ENCODE assay signal across 8 mouse cellular contexts in the genomic region with DNA sequence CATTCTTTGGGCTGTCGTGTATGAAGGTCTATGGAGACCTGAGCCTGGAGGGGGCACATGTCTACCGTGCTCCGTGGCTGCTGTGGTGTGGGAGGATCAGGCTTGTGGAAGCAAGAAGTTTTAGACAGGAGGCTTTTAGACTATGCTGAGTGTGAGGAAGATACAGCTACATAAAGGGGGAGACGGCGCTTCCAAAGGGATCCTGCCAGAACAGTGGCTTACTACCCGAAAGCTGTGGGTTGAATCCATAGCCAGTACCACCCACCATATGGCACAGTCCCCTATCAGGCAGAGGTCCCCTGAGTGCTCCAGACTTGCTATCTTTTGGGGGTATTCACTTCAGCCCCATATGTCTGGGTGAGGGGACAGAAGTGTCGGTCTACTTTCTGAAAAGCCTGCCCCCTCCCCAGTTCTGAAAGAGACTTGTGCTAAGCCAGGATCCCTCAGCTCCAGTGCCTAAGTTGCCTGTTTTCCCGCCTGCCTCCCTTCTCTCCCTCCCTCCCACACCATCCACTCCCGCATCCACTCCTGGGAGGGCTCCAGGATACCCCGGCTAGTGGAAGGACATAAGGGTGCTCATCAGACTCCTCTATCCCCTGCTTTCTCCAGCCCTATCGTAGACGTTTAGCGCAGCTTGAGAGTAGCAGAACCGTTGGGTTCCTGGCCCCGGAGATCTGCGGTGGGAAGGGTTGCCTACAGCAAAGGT. TPM values are rescaled to one million over a fixed set of nuclear protein-coding genes. Genes with fewer than 3 reads are reported as not detected.
DNase-seq lines count a peak whose midpoint lies in the region; ATAC-seq lines count a peak whose summit lies in the region.

No protein-coding gene starts in this region.

- peaks cover 43% of the 10 kb centered on the region for H3K27me3 ChIP-seq in lung, embryonic 16.5 days (ENCODE audit: control insufficient read depth, insufficient read depth, low read depth, low read length)
- H3K27me3 ChIP-seq in stomach, embryonic 14.5 days (ENCODE audit: control insufficient read depth, insufficient read depth, low read length): peaks cover 38% of the 10 kb centered on the region

- peaks cover 14% of the 10 kb centered on the region for H3K4me1 ChIP-seq in lung, embryonic 16.5 days (replicated peaks; ENCODE audit: control insufficient read depth, insufficient read depth, low read length)
- H3K4me1 ChIP-seq in stomach, embryonic 14.5 days (ENCODE audit: control insufficient read depth, insufficient read depth, low read length): peaks cover 2% of the 10 kb centered on the region

- H3K4me3 ChIP-seq in lung, embryonic 16.5 days (ENCODE audit: low read length): peak overlapping the region; percentile 59
- peak overlapping the region; percentile 51 for H3K4me3 ChIP-seq in stomach, embryonic 14.5 days (ENCODE audit: low read depth, low read length)

- H3K9me3 ChIP-seq in lung, embryonic 16.5 days (ENCODE audit: control insufficient read depth, low read length): no peaks in the 10 kb centered on the region
- no peaks in the 10 kb centered on the region for H3K9me3 ChIP-seq in stomach, embryonic 14.5 days (ENCODE audit: control insufficient read depth, low read depth, low read length)

- peak overlapping the region; percentile 57 for H3K9ac ChIP-seq in lung, embryonic 16.5 days (ENCODE audit: low read length)
- no peak overlapping the region; the same call in 1 of the 2 replicates for H3K9ac ChIP-seq in stomach, embryonic 14.5 days (replicated peaks; ENCODE audit: low read depth, low read length)

- H3K36me3 ChIP-seq in lung, embryonic 16.5 days (ENCODE audit: control insufficient read depth, insufficient read depth, low read length): no peaks in the 10 kb centered on the region
- H3K36me3 ChIP-seq in stomach, embryonic 14.5 days (ENCODE audit: control insufficient read depth, insufficient read depth, low read length): no peaks in the 10 kb centered on the region

- ATAC-seq in lung, embryonic 16.5 days (ENCODE audit: low read depth): peak; percentile 12; the same call in 1 of the 2 replicates
- ATAC-seq in stomach, embryonic 14.5 days (ENCODE audit: insufficient number of reproducible peaks, insufficient read depth, low FRiP score, low read depth): no peak
- ATAC-seq in megakaryocyte-erythroid progenitor cell, adult 5-6 weeks (replicated peaks; ENCODE audit: low FRiP score, low TSS enrichment, poor library complexity, severe bottlenecking): no peak

- peak; percentile 30 for DNase-seq in adrenal gland, postnatal 14 days
- DNase-seq in adrenal gland, postnatal 4 days (ENCODE audit: low spot score in 2 of 2): no peak
- DNase-seq in lung, postnatal 10 days: no peak
- DNase-seq in left cerebral cortex, postnatal 4 days: peak; percentile 31
- DNase-seq in spleen, postnatal 4 days (ENCODE audit: low spot score in 2 of 2): no peak

- WGBS in lung, embryonic 16.5 days: 21% methylated on average over 16 of the region's 16 CpGs
- 21% methylated on average over 16 of the region's 16 CpGs for WGBS in stomach, embryonic 14.5 days

- intact Hi-C loops in left cerebral cortex, postnatal 4 days (cut with DNase I): loop anchor here (10.0 kb wide), 4 partner anchors 246 to 406 kb away; no protein-coding TSS in a partner anchor

- H3K27ac ChIP-seq in lung, embryonic 16.5 days (ENCODE audit: low read length): no peak overlapping the region
- H3K27ac ChIP-seq in stomach, embryonic 14.5 days (ENCODE audit: low read length): no peak overlapping the region

- peak overlapping the region; percentile 91 for H3K4me2 ChIP-seq in lung, embryonic 16.5 days (ENCODE audit: low read depth, low read length)
- H3K4me2 ChIP-seq in stomach, embryonic 14.5 days (replicated peaks; ENCODE audit: low read depth, low read length): peak overlapping the region; percentile 99

RNA-seq across cellular contexts. Expression of a gene that starts 1.1 kb away (rescaled TPM):
- total RNA-seq in adrenal gland, postnatal 14 days (2021): 12.1 and 16.9 TPM in 2 replicates
- 10 to 100 TPM; 13.2 to 13.9 TPM for total RNA-seq in adrenal gland, postnatal 4 days (2021)
- 2.5 and 2.6 TPM in 2 replicates for polyA plus RNA-seq in lung, embryonic 16.5 days (2015; fragmentation: Nextera tagmentation; extraction: Ambion mirVana)
- 10 to 100 TPM; 16.4 to 19.2 TPM for total RNA-seq in left cerebral cortex, postnatal 4 days (2021)
- 0.65 and 0.77 TPM in 2 replicates for polyA plus RNA-seq in stomach, embryonic 14.5 days (2014; fragmentation: Nextera tagmentation; extraction: Ambion mirVana)
- not detected in 2 replicates for total RNA-seq in megakaryocyte-erythroid progenitor cell, adult 5-6 weeks (2014; fragmentation: Nextera tagmentation)
- not detected in 2 replicates for total RNA-seq in megakaryocyte-erythroid progenitor cell, adult 5-6 weeks (2017)

Comparison
In these comparisons a context has a peak if more than half of its experiments do, and no peak if none do; other contexts are left out.
1. DNase-seq: peak in adrenal gland, postnatal 14 days (single experiment) and left cerebral cortex, postnatal 4 days (single experiment); none in adrenal gland, postnatal 4 days (0 of 2), lung, postnatal 10 days (single experiment) and spleen, postnatal 4 days (0 of 2).
2. RNA of a gene that starts 1.1 kb away (total RNA-seq): 16.4 to 19.2 TPM in left cerebral cortex, postnatal 4 days, 12.1 to 16.9 TPM in adrenal gland, postnatal 14 days and 13.2 to 13.9 TPM in adrenal gland, postnatal 4 days; not detected in megakaryocyte-erythroid progenitor cell, adult 5-6 weeks; every median in the first group is over 10 times any median in the second.